Mouse (Mus musculus): ENCODE measurements around the gene Fancg.

DNA sequence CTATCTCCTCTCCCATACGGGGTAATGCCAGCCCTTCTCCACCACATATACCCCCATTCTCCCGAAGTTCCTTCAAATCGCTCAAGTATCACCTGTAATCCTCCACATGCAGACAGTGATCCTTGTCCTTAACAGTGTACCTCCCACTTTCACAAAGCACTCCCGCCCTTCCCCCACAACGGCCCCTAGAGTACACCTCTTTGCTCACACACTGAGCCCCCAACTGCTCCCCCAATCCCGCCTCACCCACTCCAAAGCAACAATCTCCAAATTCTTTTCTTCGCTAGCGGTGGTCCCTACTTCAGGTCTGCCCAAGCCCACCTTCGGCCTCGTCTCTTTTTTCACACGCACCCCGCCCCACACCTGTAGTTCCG, 35.0 kb upstream of the Fancg start:
- TF ChIP-seq CTCF (IDR thresholded peaks at IDR 0.05; ENCODE audit: borderline replicate concordance, insufficient read depth, low read depth, low read length) (no peak), POLR2A (IDR thresholded peaks at IDR 0.05; ENCODE audit: borderline replicate concordance, insufficient read depth, low read length) (no peak)

Data from cerebellum, adult 2 months (tissue).